Mouse (Mus musculus): Measurements from ENCODE around the gene Nlrc5. TPM values are rescaled to one million over a fixed set of nuclear protein-coding genes. Genes with fewer than 3 reads are reported as not detected.

Gene Nlrc5
- polyA plus RNA-seq, 2 experiments, result 0.09 to 0.22 TPM

DNA sequence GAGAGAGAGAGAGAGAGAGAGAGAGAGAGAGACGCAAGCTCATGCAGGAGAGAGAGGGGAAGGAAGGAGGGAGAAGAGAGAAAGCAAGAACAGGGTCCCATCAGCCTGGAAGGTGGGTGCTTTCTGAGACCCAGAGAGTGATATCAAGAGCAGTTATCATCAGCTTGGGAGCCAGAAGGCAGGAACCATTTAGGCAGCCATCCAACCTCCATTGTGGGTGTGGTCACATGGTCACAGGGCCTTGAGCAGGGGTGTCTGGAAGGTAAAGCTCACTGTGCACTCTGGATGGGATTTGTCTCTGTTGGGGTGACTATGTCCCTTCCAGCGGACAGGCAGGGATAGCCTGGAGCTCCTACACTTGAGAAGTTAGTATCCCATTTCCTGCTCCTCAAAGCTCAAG, 105.9 kb downstream of the Nlrc5 start:
- no peak for ATAC-seq (ENCODE audit: insufficient read depth)
- Histone ChIP-seq H3K36me3 (replicated peaks; ENCODE audit: control insufficient read depth, insufficient read depth, low read depth) (no peaks in the 10 kb centered on the region), H3K9ac (replicated peaks) (no peak overlapping the region)

DNA sequence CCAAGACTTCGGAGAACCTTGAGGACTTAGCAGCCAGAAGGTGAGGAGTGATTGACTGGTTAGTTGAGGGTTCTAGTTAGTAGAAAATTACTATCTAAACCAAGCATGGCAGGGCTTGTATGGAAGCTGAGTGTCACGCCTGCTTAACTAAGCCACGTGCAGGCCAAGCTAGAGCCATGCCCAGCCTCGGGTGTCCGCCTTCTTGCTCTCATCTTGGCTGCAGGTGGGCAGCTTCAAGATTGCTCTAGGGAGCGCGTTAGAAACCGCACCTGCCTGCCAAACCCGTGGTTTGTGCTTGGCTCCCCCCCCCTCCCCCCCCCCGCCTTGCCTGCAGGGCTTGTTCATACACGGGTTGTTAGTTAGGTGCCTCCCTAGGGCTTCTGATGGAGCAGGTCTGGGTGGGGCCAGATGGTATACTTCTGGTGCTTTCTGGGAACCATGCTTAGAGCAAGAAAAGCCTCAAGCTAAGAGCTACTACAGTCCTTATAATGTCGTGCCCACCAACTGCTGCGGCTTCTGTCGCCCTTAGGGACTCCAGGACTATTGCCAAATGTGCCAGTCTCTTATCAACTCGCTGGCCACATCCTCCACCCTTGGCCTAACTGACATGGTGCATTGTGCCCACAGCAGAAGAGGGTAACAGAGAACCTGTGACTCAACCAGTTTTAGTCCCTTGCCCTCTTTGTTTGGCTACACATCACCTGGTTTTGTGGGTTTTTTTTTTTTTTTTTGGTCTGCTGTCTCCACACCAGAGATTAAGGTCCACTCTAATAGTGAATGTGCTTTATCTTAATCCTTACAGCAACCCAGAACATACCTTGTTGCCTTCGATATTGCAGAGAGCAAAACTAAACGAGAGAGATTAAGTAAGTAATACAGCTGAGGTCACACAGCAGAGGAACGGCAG, 107.0 kb downstream of the Nlrc5 start:
- no peaks in the 10 kb centered on the region for H3K27me3 ChIP-seq (ENCODE audit: control insufficient read depth, insufficient read depth, low read length)
- no peak overlapping the region for H3K4me3 ChIP-seq (ENCODE audit: insufficient read depth in 1 of 2, low read depth in 2 of 2, low read length in 2 of 2)
- no peak for ATAC-seq (ENCODE audit: insufficient read depth)
- no peak overlapping the region for H3K4me2 ChIP-seq (ENCODE audit: low read depth)
- WGBS (ENCODE audit: insufficient replicate concordance), result 48% methylated on average over 18 of the region's 18 CpGs
- H3K36me3 ChIP-seq (replicated peaks; ENCODE audit: control insufficient read depth, insufficient read depth, low read depth), result no peaks in the 10 kb centered on the region
- H3K9ac ChIP-seq (replicated peaks), result no peak overlapping the region
- H3K4me1 ChIP-seq (replicated peaks; ENCODE audit: control insufficient read depth in 2 of 2, insufficient read depth in 2 of 2, low read length in 1 of 2), result no peaks in the 10 kb centered on the region
- H3K27ac ChIP-seq, result no peak overlapping the region
- TF ChIP-seq EP300 (IDR thresholded peaks at IDR 0.05; ENCODE audit: low read depth), result no peak
- TF ChIP-seq CTCF (IDR thresholded peaks at IDR 0.05; ENCODE audit: low read depth), result no peak
- no peaks in the 10 kb centered on the region for H3K9me3 ChIP-seq (ENCODE audit: control insufficient read depth, low read length)
- DNase-seq (ENCODE audit: low read depth in 3 of 3, low spot score in 3 of 3), result no peak

More for the DNA sequence above, 105.9 kb downstream of the Nlrc5 start:
- H3K4me2 ChIP-seq (ENCODE audit: low read depth), result no peak overlapping the region
- no peaks in the 10 kb centered on the region for H3K9me3 ChIP-seq (ENCODE audit: control insufficient read depth, low read length)
- 52% methylated on average over 2 of the region's 2 CpGs for WGBS (ENCODE audit: insufficient replicate concordance)
- no peak overlapping the region for H3K4me3 ChIP-seq (ENCODE audit: insufficient read depth in 1 of 2, low read depth in 2 of 2, low read length in 2 of 2)
- no peaks in the 10 kb centered on the region; the same call in 1 of the 2 replicates for H3K27me3 ChIP-seq (ENCODE audit: control insufficient read depth, insufficient read depth, low read length)
- DNase-seq (ENCODE audit: low read depth in 3 of 3, low spot score in 3 of 3), result no peak
- TF ChIP-seq EP300 (IDR thresholded peaks at IDR 0.05; ENCODE audit: low read depth) (no peak), CTCF (IDR thresholded peaks at IDR 0.05; ENCODE audit: low read depth) (no peak)
- H3K4me1 ChIP-seq (replicated peaks; ENCODE audit: control insufficient read depth in 2 of 2, insufficient read depth in 2 of 2, low read length in 1 of 2), result no peaks in the 10 kb centered on the region
- H3K27ac ChIP-seq, result no peak overlapping the region

DNA sequence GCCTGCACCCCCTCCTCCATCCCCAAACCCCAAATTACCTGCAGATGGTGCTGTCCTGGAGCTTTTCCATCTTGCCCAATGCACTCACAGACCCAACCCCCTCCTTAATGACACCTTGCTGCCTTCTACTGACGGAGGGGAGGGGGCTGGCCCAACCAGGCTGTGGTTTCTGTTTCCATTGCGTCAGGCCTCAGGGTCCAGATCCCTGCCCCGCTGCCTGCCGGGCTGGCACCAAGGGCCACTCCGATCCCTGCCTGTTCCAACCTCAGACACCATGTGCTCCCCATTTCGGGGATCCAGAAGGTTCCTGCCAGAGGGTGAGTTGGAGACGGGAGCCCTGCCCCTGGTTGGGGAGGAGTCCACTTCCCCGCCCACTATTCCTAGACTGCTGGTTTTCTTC, 109.8 kb downstream of the Nlrc5 start:
- Histone ChIP-seq H3K4me3 (ENCODE audit: insufficient read depth in 1 of 2, low read depth in 2 of 2, low read length in 2 of 2) (no peak overlapping the region), H3K9me3 (ENCODE audit: control insufficient read depth, low read length) (no peaks in the 10 kb centered on the region), H3K4me1 (replicated peaks; ENCODE audit: control insufficient read depth in 2 of 2, insufficient read depth in 2 of 2, low read length in 1 of 2) (no peaks in the 10 kb centered on the region), H3K9ac (replicated peaks) (no peak overlapping the region), H3K27ac (no peak overlapping the region), H3K4me2 (ENCODE audit: low read depth) (no peak overlapping the region), H3K36me3 (replicated peaks; ENCODE audit: control insufficient read depth, insufficient read depth, low read depth) (no peaks in the 10 kb centered on the region), H3K27me3 (ENCODE audit: control insufficient read depth, insufficient read depth, low read length) (no peaks in the 10 kb centered on the region)
- WGBS (ENCODE audit: insufficient replicate concordance), result 55% methylated on average over 8 of the region's 8 CpGs
- DNase-seq (ENCODE audit: low read depth in 3 of 3, low spot score in 3 of 3) (no peak), ATAC-seq (ENCODE audit: insufficient read depth) (no peak)
- no peak for TF ChIP-seq EP300 (IDR thresholded peaks at IDR 0.05; ENCODE audit: low read depth)
- no peak for TF ChIP-seq CTCF (IDR thresholded peaks at IDR 0.05; ENCODE audit: low read depth)

DNA sequence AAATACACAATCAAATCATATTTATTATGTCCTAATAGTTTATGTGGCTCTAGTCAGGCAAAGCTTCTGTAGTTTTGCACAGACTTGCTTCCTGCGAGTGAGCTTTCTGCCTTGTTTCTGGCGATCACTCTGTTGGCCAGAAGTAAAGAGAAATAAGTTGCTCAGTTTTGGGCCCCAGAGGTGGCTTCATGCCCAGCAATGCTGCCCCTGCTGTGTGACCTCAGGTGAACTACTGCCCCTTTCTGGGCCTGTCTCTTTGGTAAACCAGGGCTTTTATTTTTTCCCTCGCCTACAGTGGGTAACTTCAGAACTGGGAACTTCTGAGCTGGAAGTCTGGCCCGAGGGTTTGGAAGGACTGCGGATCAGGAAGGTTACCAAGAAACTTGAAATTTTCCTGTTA, 114.9 kb downstream of the Nlrc5 start:
- no peaks in the 10 kb centered on the region for H3K36me3 ChIP-seq (replicated peaks; ENCODE audit: control insufficient read depth, insufficient read depth, low read depth)
- no peak overlapping the region for H3K9ac ChIP-seq (replicated peaks)
- H3K4me2 ChIP-seq (ENCODE audit: low read depth), result no peak overlapping the region
- no peak overlapping the region for H3K4me3 ChIP-seq (ENCODE audit: insufficient read depth in 1 of 2, low read depth in 2 of 2, low read length in 2 of 2)
- WGBS (ENCODE audit: insufficient replicate concordance), result 58% methylated on average over 5 of the region's 5 CpGs
- ATAC-seq (ENCODE audit: insufficient read depth) (no peak), DNase-seq (ENCODE audit: low read depth in 3 of 3, low spot score in 3 of 3) (no peak)
- H3K27me3 ChIP-seq (ENCODE audit: control insufficient read depth, insufficient read depth, low read length), result no peaks in the 10 kb centered on the region
- no peaks in the 10 kb centered on the region for H3K9me3 ChIP-seq (ENCODE audit: control insufficient read depth, low read length)
- no peak for TF ChIP-seq EP300 (IDR thresholded peaks at IDR 0.05; ENCODE audit: low read depth)
- no peak for TF ChIP-seq CTCF (IDR thresholded peaks at IDR 0.05; ENCODE audit: low read depth)
- H3K4me1 ChIP-seq (replicated peaks; ENCODE audit: control insufficient read depth in 2 of 2, insufficient read depth in 2 of 2, low read length in 1 of 2), result no peaks in the 10 kb centered on the region
- no peak overlapping the region for H3K27ac ChIP-seq

DNA sequence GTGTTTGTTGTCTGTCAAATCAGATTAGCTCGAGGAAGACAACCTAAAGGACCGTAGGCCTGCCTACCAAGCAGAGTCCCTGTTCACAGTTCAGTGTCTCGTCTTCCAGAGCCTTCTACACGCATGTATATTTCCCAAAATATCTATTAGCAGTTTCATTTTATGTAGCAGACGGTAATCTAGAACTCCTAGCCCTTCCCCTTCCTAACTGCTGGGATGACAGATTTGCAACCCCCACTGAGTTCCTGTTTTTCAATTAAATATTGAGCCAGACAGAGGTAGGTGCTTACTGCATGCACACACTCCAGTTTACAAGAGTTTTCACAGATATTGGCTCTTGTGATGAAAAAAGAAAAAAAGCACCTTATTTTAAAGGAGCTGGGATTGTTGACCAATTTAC, 115.3 kb downstream of the Nlrc5 start:
- Histone ChIP-seq H3K9me3 (ENCODE audit: control insufficient read depth, low read length) (no peaks in the 10 kb centered on the region), H3K36me3 (replicated peaks; ENCODE audit: control insufficient read depth, insufficient read depth, low read depth) (no peaks in the 10 kb centered on the region), H3K4me1 (replicated peaks; ENCODE audit: control insufficient read depth in 2 of 2, insufficient read depth in 2 of 2, low read length in 1 of 2) (no peaks in the 10 kb centered on the region), H3K9ac (replicated peaks) (no peak overlapping the region), H3K27me3 (ENCODE audit: control insufficient read depth, insufficient read depth, low read length) (no peaks in the 10 kb centered on the region), H3K4me3 (ENCODE audit: insufficient read depth in 1 of 2, low read depth in 2 of 2, low read length in 2 of 2) (no peak overlapping the region), H3K4me2 (ENCODE audit: low read depth) (no peak overlapping the region), H3K27ac (no peak overlapping the region)
- no peak for ATAC-seq (ENCODE audit: insufficient read depth)
- 20% methylated on average over 5 of the region's 5 CpGs for WGBS (ENCODE audit: insufficient replicate concordance)
- DNase-seq (ENCODE audit: low read depth in 3 of 3, low spot score in 3 of 3), result no peak
- TF ChIP-seq EP300 (IDR thresholded peaks at IDR 0.05; ENCODE audit: low read depth), result no peak
- TF ChIP-seq CTCF (IDR thresholded peaks at IDR 0.05; ENCODE audit: low read depth), result no peak
